Mouse (Mus musculus) kidney, embryonic 16.5 days (tissue): ENCODE results near the gene Togaram2. TPM values are rescaled to one million over a fixed set of nuclear protein-coding genes. Genes with fewer than 3 reads are reported as not detected.

Source experiments
- ATAC-seq: fragments of 200-750 bp; cut with Nextera tagmentation; 2 replicates; pipeline ENCODE4 v1.8.0; 2017; ENCODE audit warnings: moderate TSS enrichment; ENCODE audit not compliant: low FRiP score, low TSS enrichment
- H3K27ac ChIP-seq: fragments of 300-500 bp; sonication (generic); 2 replicates; pipeline ENCODE4 v1.5.1; 2014; ENCODE audit warnings: low read length
- H3K27me3 ChIP-seq: fragments of 300-500 bp; sonication (generic); 2 replicates; pipeline ENCODE4 v1.6.1; 2014; ENCODE audit warnings: low read length, control low read depth, mixed read lengths; ENCODE audit not compliant: insufficient read depth
- H3K36me3 ChIP-seq: fragments of 300-500 bp; sonication (generic); 2 replicates; pipeline ENCODE4 v1.6.1; 2014; ENCODE audit warnings: low read length, control low read depth, mixed read lengths; ENCODE audit not compliant: insufficient read depth
- H3K4me1 ChIP-seq: fragments of 300-500 bp; sonication (generic); 2 replicates; pipeline ENCODE4 v1.6.1; 2014; ENCODE audit warnings: low read length, control low read depth, mixed read lengths; ENCODE audit not compliant: insufficient read depth
- H3K4me2 ChIP-seq: fragments of 300-500 bp; sonication (generic); replicated peaks from 2 replicates; pipeline ENCODE4 v1.6.1; 2014; ENCODE audit warnings: low read depth, low read length
- H3K4me3 ChIP-seq: fragments of 300-500 bp; sonication (generic); 2 replicates; pipeline ENCODE4 v1.5.1; 2014; ENCODE audit warnings: mild to moderate bottlenecking, low read length
- H3K9ac ChIP-seq: fragments of 300-500 bp; sonication (generic); replicated peaks from 2 replicates; pipeline ENCODE4 v1.6.1; 2014; ENCODE audit warnings: low read length
- H3K9me3 ChIP-seq: fragments of 300-500 bp; sonication (generic); 2 replicates; pipeline ENCODE4 v1.6.1; 2016; ENCODE audit warnings: low read length, control low read depth
- WGBS: fragments of 180-500 bp; shearing (Covaris S2); extraction: QIAGEN DNeasy Blood & Tissue Kit; methylation state at CpG from one replicate; pipeline ENCODE4 v1.1.7; 2014; 5-methylcytosine and 5-hydroxymethylcytosine counted together
- polyA plus RNA-seq: library from polyadenylated mRNA; unstranded; fragments of >200 nt; fragmentation: Nextera tagmentation; extraction: Ambion mirVana; gene quantifications from 2 replicates; pipeline ENCODE4 v1.2.1, GENCODE M21; 2015

Gene Togaram2
- polyA plus RNA-seq, 1 experiment from 2014 or later: 0.25 TPM

DNA sequence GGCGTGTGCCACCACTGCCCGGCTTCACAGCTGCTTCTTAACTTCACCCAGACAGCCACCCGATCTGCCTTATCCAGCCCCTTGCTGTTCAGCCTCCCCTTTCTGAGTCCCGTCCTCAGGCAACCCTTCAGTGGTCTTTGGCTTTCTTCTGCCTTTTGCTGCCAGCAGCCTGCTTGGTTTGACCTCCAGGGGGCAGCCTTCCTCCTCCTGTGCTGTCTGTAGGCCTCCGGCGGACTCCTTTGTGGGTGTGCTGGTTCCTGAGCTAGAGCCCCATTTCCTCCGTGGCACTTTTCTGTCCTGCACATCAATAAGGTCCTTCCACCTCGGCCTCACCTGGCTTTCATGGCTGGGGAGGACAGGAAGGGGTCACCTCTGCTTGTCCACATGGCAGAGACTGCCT is 20.7 kb downstream of the Togaram2 start:
- WGBS: 54% methylated on average over 8 of the region's 8 CpGs
- H3K27ac ChIP-seq: no peak overlapping the region
- ATAC-seq: no peak
- H3K27me3 ChIP-seq: no peaks in the 10 kb centered on the region
- H3K4me3 ChIP-seq: no peak overlapping the region
- H3K36me3 ChIP-seq: no peaks in the 10 kb centered on the region
- H3K9ac ChIP-seq: no peak overlapping the region
- peaks cover 20% of the 10 kb centered on the region for H3K4me1 ChIP-seq
- no peaks in the 10 kb centered on the region for H3K9me3 ChIP-seq
- no peak overlapping the region for H3K4me2 ChIP-seq

GRCm38 (mm10) chr17:71695151-71695550 is 22.1 kb downstream of the Togaram2 start:
- ATAC-seq: no peak
- no peaks in the 10 kb centered on the region for H3K36me3 ChIP-seq
- no peak overlapping the region for H3K4me2 ChIP-seq
- no peak overlapping the region for H3K9ac ChIP-seq
- no peak overlapping the region for H3K27ac ChIP-seq
- 86% methylated on average over 8 of the region's 8 CpGs for WGBS
- H3K4me1 ChIP-seq: peaks cover 20% of the 10 kb centered on the region
- H3K4me3 ChIP-seq: no peak overlapping the region
- H3K9me3 ChIP-seq: no peaks in the 10 kb centered on the region
- no peaks in the 10 kb centered on the region for H3K27me3 ChIP-seq

DNA sequence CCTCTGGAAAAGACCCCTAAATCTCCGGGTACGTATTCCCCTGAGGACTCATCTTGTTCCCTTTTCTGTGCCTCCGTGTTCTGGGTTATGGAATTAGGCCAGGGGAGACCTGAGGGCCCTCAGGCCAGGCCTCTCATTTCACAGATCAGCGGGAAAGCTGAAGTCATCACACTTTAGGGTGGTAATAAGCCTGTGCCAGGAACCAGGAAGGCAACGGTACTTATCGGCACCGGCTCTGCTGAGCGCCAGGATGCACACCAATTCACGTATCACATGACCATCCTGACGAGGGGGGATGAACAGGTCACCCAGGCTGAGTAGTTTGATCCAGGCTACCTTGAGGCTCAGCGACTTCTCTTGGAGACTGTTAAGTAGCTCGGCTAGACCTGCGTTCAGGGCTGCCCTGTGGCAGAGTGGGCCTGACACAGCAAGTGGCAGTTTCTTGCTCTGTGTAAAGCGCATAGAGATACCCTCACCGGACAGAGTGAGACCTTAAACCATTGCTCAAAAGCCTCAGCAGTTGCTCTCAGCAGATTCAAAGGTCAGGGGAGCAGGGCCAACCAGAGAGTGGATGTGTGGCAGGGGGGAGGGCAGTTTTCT is 22.8 kb downstream of the Togaram2 start:
- Histone ChIP-seq H3K27ac (no peak overlapping the region), H3K36me3 (no peaks in the 10 kb centered on the region), H3K27me3 (no peaks in the 10 kb centered on the region), H3K4me3 (no peak overlapping the region), H3K4me1 (peaks cover 20% of the 10 kb centered on the region), H3K9me3 (no peaks in the 10 kb centered on the region), H3K9ac (no peak overlapping the region), H3K4me2 (no peak overlapping the region)
- WGBS: 43% methylated on average over 15 of the region's 15 CpGs
- no peak for ATAC-seq

GRCm38 (mm10) chr17:71696396-71696795 is 23.3 kb downstream of the Togaram2 start:
- no peak overlapping the region for H3K27ac ChIP-seq
- no peaks in the 10 kb centered on the region for H3K9me3 ChIP-seq
- H3K4me3 ChIP-seq: no peak overlapping the region
- H3K9ac ChIP-seq: no peak overlapping the region
- H3K4me2 ChIP-seq: no peak overlapping the region
- H3K4me1 ChIP-seq: peaks cover 18% of the 10 kb centered on the region
- H3K36me3 ChIP-seq: no peaks in the 10 kb centered on the region
- WGBS: 78% methylated on average over 5 of the region's 5 CpGs
- H3K27me3 ChIP-seq: no peaks in the 10 kb centered on the region
- peak; percentile 24; the same call in 1 of the 2 replicates for ATAC-seq

DNA sequence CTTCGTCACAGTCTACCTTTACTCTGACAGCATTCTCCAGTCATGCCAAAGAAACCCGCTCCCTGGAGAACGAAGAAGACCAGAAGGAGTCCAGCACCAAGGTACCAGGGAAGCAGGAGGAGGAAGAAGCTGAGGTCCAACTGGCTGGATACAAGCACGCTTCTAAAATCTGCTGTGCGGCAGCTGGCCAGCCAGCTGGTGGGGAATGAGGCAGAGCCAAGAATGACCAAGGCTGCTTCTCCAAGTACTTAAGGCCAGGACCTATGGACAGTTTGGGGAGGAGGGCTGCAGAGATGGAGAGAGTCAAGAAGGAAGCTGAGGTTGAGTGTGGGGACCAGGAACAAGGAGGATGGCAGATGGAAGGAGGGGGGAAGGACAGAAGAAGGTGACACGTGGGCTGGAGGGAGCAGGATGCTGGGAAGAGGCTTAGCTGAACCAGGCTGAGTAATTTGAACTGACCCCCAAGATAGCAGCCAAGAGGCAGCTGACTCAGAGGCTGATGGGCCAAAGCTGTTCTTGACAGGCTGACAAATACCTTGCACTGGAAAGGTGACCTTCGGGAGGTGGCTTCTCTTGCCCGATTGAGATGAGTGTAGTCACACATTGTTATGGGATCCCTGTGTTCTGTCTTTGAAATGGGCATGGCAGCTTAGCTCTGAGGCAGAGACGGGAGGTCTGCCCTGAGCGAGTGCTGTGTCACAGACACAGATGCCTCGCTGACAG is 25.0 kb downstream of the Togaram2 start:
- Histone ChIP-seq H3K27ac (no peak overlapping the region), H3K4me1 (peaks cover 12% of the 10 kb centered on the region), H3K36me3 (no peaks in the 10 kb centered on the region), H3K9me3 (no peaks in the 10 kb centered on the region), H3K27me3 (no peaks in the 10 kb centered on the region), H3K4me3 (no peak overlapping the region), H3K4me2 (no peak overlapping the region), H3K9ac (no peak overlapping the region)
- WGBS: 56% methylated on average over 11 of the region's 11 CpGs
- ATAC-seq: no peak

- WGBS: 87% methylated on average over 11 of the region's 11 CpGs
- no peaks in the 10 kb centered on the region for H3K27me3 ChIP-seq
- no peak overlapping the region for H3K4me3 ChIP-seq
- H3K4me2 ChIP-seq: no peak overlapping the region
- no peaks in the 10 kb centered on the region for H3K9me3 ChIP-seq
- H3K9ac ChIP-seq: no peak overlapping the region
- H3K4me1 ChIP-seq: 0 out of 2 replicates have a peak, but pooled peaks cover 7% of the 10 kb centered on the region
- no peak overlapping the region for H3K27ac ChIP-seq
- no peaks in the 10 kb centered on the region for H3K36me3 ChIP-seq
- ATAC-seq: no peak
Measured at GRCm38 (mm10) chr17:71698619-71698956, 25.5 kb downstream of the Togaram2 start.

DNA sequence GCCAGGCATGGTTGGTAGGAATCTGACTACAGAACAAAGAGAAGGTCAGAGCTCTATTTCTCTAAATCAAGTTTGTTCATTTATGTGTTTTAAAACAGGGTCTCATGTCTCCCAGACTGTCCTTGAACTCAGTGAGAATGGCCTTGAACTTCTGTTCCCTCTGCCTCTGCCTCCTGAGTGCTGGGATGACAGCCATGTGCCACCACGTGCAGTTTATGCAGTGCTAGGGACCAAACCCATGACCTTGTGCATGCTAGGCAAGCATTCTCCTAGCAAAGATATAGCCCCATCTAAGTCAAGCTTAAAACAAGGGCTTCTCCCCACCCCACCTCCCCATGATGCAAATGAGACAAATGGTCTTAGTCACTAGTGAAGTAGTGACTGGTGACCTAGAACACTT is 32.1 kb downstream of the Togaram2 start:
- H3K9ac ChIP-seq: no peak overlapping the region
- no peaks in the 10 kb centered on the region for H3K9me3 ChIP-seq
- no peaks in the 10 kb centered on the region for H3K36me3 ChIP-seq
- ATAC-seq: no peak
- no peak overlapping the region for H3K4me3 ChIP-seq
- H3K27ac ChIP-seq: no peak overlapping the region
- WGBS: 61% methylated on average over 1 of the region's 1 CpGs
- H3K4me2 ChIP-seq: no peak overlapping the region
- no peaks in the 10 kb centered on the region for H3K27me3 ChIP-seq
- no peaks in the 10 kb centered on the region for H3K4me1 ChIP-seq

GRCm38 (mm10) chr17:71705550-71706480 is 32.8 kb downstream of the Togaram2 start:
- Histone ChIP-seq H3K4me1 (no peaks in the 10 kb centered on the region), H3K4me3 (no peak overlapping the region), H3K36me3 (no peaks in the 10 kb centered on the region), H3K27me3 (no peaks in the 10 kb centered on the region), H3K9me3 (no peaks in the 10 kb centered on the region), H3K27ac (no peak overlapping the region), H3K4me2 (no peak overlapping the region), H3K9ac (no peak overlapping the region)
- 84% methylated on average over 14 of the region's 14 CpGs for WGBS
- no peak for ATAC-seq

GRCm38 (mm10) chr17:71707715-71708114 is 34.7 kb downstream of the Togaram2 start:
- Histone ChIP-seq H3K4me1 (no peaks in the 10 kb centered on the region), H3K27ac (no peak overlapping the region), H3K4me3 (no peak overlapping the region), H3K9me3 (no peaks in the 10 kb centered on the region), H3K9ac (no peak overlapping the region), H3K4me2 (no peak overlapping the region), H3K27me3 (no peaks in the 10 kb centered on the region), H3K36me3 (no peaks in the 10 kb centered on the region)
- ATAC-seq: no peak
- 52% methylated on average over 4 of the region's 4 CpGs for WGBS
